Mouse (Mus musculus): ENCODE data around the gene Ncapd3. TPM values are rescaled to one million over a fixed set of nuclear protein-coding genes. Genes with fewer than 3 reads are reported as not detected.
A peak's percentile ranks its signal among the peaks of the same experiment; 100 is the strongest.

The Ncapd3 gene
- polyA plus RNA-seq, 1 experiment from 2014 or later, result 42.4 TPM

GRCm38 (mm10) chr9:27023681-27024080 lies 6.3 kb upstream of the Ncapd3 start:
- no peaks in the 10 kb centered on the region for H3K9me3 ChIP-seq (ENCODE audit: control insufficient read depth, low read length)
- ATAC-seq (ENCODE audit: insufficient read depth, low FRiP score, low TSS enrichment) (no peak), DNase-seq (ENCODE audit: low spot score) (no peak)
- no peak overlapping the region for H3K4me3 ChIP-seq (ENCODE audit: low read depth, low read length)
- WGBS, result 91% methylated on average over 4 of the region's 4 CpGs
- no peak overlapping the region for H3K9ac ChIP-seq (ENCODE audit: low read length)
- H3K4me2 ChIP-seq (ENCODE audit: low read depth), result no peak overlapping the region
- H3K4me1 ChIP-seq (ENCODE audit: control insufficient read depth, insufficient read depth, low read length), result peaks cover 9% of the 10 kb centered on the region; the same call in 1 of the 2 replicates
- no peak overlapping the region for H3K27ac ChIP-seq (ENCODE audit: low read depth, low read length)
- H3K27me3 ChIP-seq (ENCODE audit: control insufficient read depth, insufficient read depth, low read length), result no peaks in the 10 kb centered on the region
- H3K36me3 ChIP-seq (ENCODE audit: control insufficient read depth, insufficient read depth, low read length), result no peaks in the 10 kb centered on the region

DNA sequence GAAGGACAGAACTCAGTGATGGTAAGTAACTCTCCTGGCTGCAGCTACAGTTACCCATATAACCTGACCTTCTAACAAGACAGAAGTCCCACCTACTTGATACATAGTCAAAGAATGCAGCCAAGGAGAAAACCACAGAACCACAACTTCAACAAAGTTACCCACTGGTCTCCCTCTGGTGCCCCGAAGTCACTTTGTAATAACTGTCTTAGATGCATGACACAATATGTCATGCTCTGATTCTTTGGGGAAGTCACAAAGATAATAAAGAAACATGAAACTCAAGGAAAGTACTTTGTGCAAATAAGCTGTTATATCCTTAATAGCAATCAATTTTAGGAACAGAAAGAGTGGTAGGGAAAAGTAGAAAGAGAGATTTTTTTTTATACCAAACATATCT lies 3.3 kb upstream of the Ncapd3 start:
- H3K4me3 ChIP-seq (ENCODE audit: low read depth, low read length), result no peak overlapping the region
- H3K27ac ChIP-seq (ENCODE audit: low read depth, low read length), result no peak overlapping the region
- 82% methylated on average over 1 of the region's 1 CpGs for WGBS
- no peaks in the 10 kb centered on the region for H3K36me3 ChIP-seq (ENCODE audit: control insufficient read depth, insufficient read depth, low read length)
- H3K27me3 ChIP-seq (ENCODE audit: control insufficient read depth, insufficient read depth, low read length), result no peaks in the 10 kb centered on the region
- H3K4me1 ChIP-seq (ENCODE audit: control insufficient read depth, insufficient read depth, low read length), result peaks cover 14% of the 10 kb centered on the region
- no peak overlapping the region for H3K9ac ChIP-seq (ENCODE audit: low read length)
- no peaks in the 10 kb centered on the region for H3K9me3 ChIP-seq (ENCODE audit: control insufficient read depth, low read length)
- DNase-seq (ENCODE audit: low spot score) (no peak), ATAC-seq (ENCODE audit: insufficient read depth, low FRiP score, low TSS enrichment) (no peak)
- H3K4me2 ChIP-seq (ENCODE audit: low read depth), result no peak overlapping the region

DNA sequence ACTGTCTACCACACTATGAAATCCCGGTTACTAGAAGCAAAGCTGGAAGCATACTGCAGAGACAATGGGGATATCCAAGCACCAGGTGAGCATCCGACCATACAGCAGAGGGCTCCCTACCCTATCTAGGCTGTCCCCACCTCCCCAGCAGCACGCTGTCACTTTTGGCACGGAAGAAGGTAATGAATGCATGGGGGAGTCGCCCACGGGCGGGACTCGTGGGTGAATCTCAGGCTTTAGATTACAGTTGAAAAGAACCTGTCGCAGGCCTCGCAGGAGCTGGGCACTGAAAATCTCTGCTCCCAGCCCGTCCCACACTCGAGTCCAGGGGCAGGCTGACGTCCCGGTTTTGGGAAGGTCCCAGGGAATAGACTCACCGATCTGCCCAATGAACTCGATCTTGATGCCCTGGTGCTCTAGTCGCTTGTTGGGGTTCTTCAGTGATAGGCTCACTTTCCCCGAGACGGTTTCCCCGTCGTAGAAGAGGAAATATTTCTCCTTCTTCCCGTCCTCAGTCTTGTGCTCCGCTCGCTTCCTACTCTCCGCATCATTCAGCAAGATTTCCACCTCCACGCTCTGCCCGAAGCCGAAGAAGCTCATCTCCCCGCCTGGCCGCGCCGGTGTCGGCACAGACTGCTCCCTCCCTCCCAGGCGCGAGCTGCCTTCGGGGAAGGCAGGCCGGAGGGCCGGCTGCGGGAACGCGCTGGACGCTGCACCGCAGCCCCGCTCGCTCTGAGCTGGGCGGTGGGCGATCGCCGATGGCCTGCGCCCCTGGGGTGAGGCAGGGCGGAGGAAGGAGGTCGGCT lies 750 bp upstream of the Ncapd3 start:
- peak overlapping the region; percentile 90 for H3K9ac ChIP-seq (ENCODE audit: low read length)
- no peaks in the 10 kb centered on the region for H3K9me3 ChIP-seq (ENCODE audit: control insufficient read depth, low read length)
- no peaks in the 10 kb centered on the region for H3K27me3 ChIP-seq (ENCODE audit: control insufficient read depth, insufficient read depth, low read length)
- peak overlapping the region; percentile 97 for H3K4me3 ChIP-seq (ENCODE audit: low read depth, low read length)
- H3K36me3 ChIP-seq (ENCODE audit: control insufficient read depth, insufficient read depth, low read length), result no peaks in the 10 kb centered on the region
- H3K4me2 ChIP-seq (ENCODE audit: low read depth), result peak overlapping the region; percentile 94
- DNase-seq (ENCODE audit: low spot score) (peak; percentile 73), ATAC-seq (ENCODE audit: insufficient read depth, low FRiP score, low TSS enrichment) (no peak; the same call in 1 of the 2 replicates)
- peak overlapping the region; percentile 87 for H3K27ac ChIP-seq (ENCODE audit: low read depth, low read length)
- WGBS, result under 1% methylated on average over 50 of the region's 52 CpGs
- H3K4me1 ChIP-seq (ENCODE audit: control insufficient read depth, insufficient read depth, low read length), result peaks cover 18% of the 10 kb centered on the region

DNA sequence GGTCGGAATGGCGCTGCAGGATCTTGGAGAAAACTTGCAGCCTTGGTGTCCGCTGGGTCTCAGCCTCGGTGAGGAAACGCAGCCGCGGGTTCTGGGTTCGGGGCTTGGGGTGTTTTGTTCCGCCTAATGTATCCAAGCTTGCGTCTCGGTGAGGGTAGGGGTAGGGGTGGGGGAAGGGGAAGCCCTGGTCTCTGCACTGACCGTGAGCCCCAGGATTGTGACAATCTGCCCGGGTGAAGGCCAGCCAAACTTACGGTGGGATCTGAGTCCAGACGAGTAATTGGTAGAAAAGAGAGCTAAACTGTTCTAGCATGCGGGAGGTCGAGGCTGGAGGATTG lies 757 bp downstream of the Ncapd3 start:
- Histone ChIP-seq H3K27me3 (ENCODE audit: control insufficient read depth, insufficient read depth, low read length) (no peaks in the 10 kb centered on the region), H3K36me3 (ENCODE audit: control insufficient read depth, insufficient read depth, low read length) (no peaks in the 10 kb centered on the region), H3K4me3 (ENCODE audit: low read depth, low read length) (peak overlapping the region; percentile 97), H3K27ac (ENCODE audit: low read depth, low read length) (no peak overlapping the region), H3K9me3 (ENCODE audit: control insufficient read depth, low read length) (no peaks in the 10 kb centered on the region), H3K9ac (ENCODE audit: low read length) (peak overlapping the region; percentile 70), H3K4me1 (ENCODE audit: control insufficient read depth, insufficient read depth, low read length) (peaks cover 18% of the 10 kb centered on the region), H3K4me2 (ENCODE audit: low read depth) (peak overlapping the region; percentile 69)
- DNase-seq (ENCODE audit: low spot score) (no peak), ATAC-seq (ENCODE audit: insufficient read depth, low FRiP score, low TSS enrichment) (no peak; the same call in 1 of the 2 replicates)
- WGBS, result under 1% methylated on average over 17 of the region's 17 CpGs

DNA sequence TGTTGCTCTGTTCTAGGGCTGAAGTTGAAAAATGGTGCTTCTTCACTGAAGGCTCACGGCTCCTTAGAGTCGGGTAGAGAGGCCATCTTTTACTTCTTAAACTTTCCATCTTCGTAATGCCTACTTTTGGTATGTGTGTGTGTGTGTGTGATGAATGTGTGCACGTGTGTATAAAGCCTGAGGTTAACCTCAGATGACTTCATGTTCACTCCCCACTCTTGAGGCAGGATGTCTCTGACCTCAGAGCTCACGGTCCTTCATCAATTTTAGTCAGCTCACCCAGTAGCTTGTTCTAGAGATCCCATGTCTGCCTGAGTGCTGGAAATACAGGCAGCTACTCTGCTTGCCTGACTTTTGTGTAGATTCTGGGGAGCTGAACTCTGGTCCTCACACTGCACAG lies 13.9 kb downstream of the Ncapd3 start:
- 85% methylated on average over 5 of the region's 5 CpGs for WGBS

GRCm38 (mm10) chr9:27049492-27049891 lies 19.5 kb downstream of the Ncapd3 start:
- ATAC-seq (ENCODE audit: insufficient read depth, low FRiP score, low TSS enrichment), result no peak
- Histone ChIP-seq H3K4me1 (ENCODE audit: control insufficient read depth, insufficient read depth, low read length) (no peaks in the 10 kb centered on the region), H3K9ac (ENCODE audit: low read length) (no peak overlapping the region), H3K4me2 (ENCODE audit: low read depth) (no peak overlapping the region), H3K9me3 (ENCODE audit: control insufficient read depth, low read length) (no peaks in the 10 kb centered on the region), H3K36me3 (ENCODE audit: control insufficient read depth, insufficient read depth, low read length) (peaks cover 10% of the 10 kb centered on the region), H3K4me3 (ENCODE audit: low read depth, low read length) (no peak overlapping the region), H3K27ac (ENCODE audit: low read depth, low read length) (no peak overlapping the region), H3K27me3 (ENCODE audit: control insufficient read depth, insufficient read depth, low read length) (no peaks in the 10 kb centered on the region)
- DNase-seq (ENCODE audit: low spot score), result no peak
- WGBS, result 98% methylated on average over 2 of the region's 2 CpGs

More for the DNA sequence above, 13.9 kb downstream of the Ncapd3 start:
- Histone ChIP-seq H3K9ac (ENCODE audit: low read length) (no peak overlapping the region), H3K4me2 (ENCODE audit: low read depth) (no peak overlapping the region), H3K9me3 (ENCODE audit: control insufficient read depth, low read length) (no peaks in the 10 kb centered on the region), H3K27me3 (ENCODE audit: control insufficient read depth, insufficient read depth, low read length) (no peaks in the 10 kb centered on the region), H3K4me1 (ENCODE audit: control insufficient read depth, insufficient read depth, low read length) (no peaks in the 10 kb centered on the region), H3K36me3 (ENCODE audit: control insufficient read depth, insufficient read depth, low read length) (peaks cover 7% of the 10 kb centered on the region), H3K4me3 (ENCODE audit: low read depth, low read length) (no peak overlapping the region), H3K27ac (ENCODE audit: low read depth, low read length) (no peak overlapping the region)
- ATAC-seq (ENCODE audit: insufficient read depth, low FRiP score, low TSS enrichment) (no peak), DNase-seq (ENCODE audit: low spot score) (no peak)

DNA sequence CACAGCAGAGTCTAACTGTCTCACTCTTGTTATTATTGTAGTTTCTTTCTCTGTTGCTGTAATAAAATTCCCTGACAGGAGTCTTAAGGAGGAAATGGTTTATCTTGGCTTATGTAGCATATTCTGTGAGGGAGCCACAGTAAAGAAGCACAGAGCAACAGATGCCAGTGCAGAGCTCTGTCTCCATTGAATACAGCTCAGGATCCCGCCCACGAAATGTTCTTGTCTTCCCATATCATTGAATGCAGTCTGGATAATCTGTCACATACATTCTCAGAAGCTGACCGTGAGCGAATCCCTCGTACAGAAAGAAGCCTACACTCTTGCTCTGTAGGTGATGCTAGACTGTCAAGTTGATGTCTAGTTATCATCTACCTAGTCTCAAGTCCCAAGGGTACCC lies 28.4 kb downstream of the Ncapd3 start:
- no peak overlapping the region for H3K4me2 ChIP-seq (ENCODE audit: low read depth)
- WGBS, result 97% methylated on average over 5 of the region's 5 CpGs

DNA sequence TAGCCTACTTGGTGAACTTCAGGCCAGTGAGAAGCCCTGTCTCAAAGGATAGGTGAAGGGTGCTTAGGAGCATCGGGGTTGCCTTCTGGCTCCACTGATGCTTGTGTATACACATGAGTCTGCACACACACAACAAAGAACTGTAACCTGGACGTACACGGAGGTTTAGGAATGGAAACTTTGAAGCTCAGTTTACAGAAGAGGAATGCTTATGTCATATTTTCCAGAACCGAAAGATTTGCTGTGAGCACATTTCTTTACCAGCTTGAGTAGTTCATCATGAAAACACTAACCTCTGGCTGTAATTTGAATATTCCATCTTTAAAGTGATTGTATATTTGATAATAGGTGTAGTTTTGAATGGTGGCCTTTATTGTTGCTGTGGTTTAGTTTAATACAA lies 40.9 kb downstream of the Ncapd3 start:
- H3K4me3 ChIP-seq (ENCODE audit: low read depth, low read length), result no peak overlapping the region
- H3K9me3 ChIP-seq (ENCODE audit: control insufficient read depth, low read length), result no peaks in the 10 kb centered on the region
- no peaks in the 10 kb centered on the region for H3K4me1 ChIP-seq (ENCODE audit: control insufficient read depth, insufficient read depth, low read length)
- H3K36me3 ChIP-seq (ENCODE audit: control insufficient read depth, insufficient read depth, low read length), result peaks cover 17% of the 10 kb centered on the region
- H3K27ac ChIP-seq (ENCODE audit: low read depth, low read length), result no peak overlapping the region
- ATAC-seq (ENCODE audit: insufficient read depth, low FRiP score, low TSS enrichment) (no peak), DNase-seq (ENCODE audit: low spot score) (no peak)
- H3K9ac ChIP-seq (ENCODE audit: low read length), result no peak overlapping the region
- 96% methylated on average over 4 of the region's 4 CpGs for WGBS
- H3K27me3 ChIP-seq (ENCODE audit: control insufficient read depth, insufficient read depth, low read length), result no peaks in the 10 kb centered on the region
- H3K4me2 ChIP-seq (ENCODE audit: low read depth), result no peak overlapping the region

More for the DNA sequence above, 28.4 kb downstream of the Ncapd3 start:
- DNase-seq (ENCODE audit: low spot score) (no peak), ATAC-seq (ENCODE audit: insufficient read depth, low FRiP score, low TSS enrichment) (no peak)
- H3K27me3 ChIP-seq (ENCODE audit: control insufficient read depth, insufficient read depth, low read length), result no peaks in the 10 kb centered on the region
- H3K9ac ChIP-seq (ENCODE audit: low read length), result no peak overlapping the region
- no peaks in the 10 kb centered on the region for H3K9me3 ChIP-seq (ENCODE audit: control insufficient read depth, low read length)
- H3K4me3 ChIP-seq (ENCODE audit: low read depth, low read length), result no peak overlapping the region
- H3K27ac ChIP-seq (ENCODE audit: low read depth, low read length), result no peak overlapping the region
- peaks cover 6% of the 10 kb centered on the region for H3K36me3 ChIP-seq (ENCODE audit: control insufficient read depth, insufficient read depth, low read length)
- H3K4me1 ChIP-seq (ENCODE audit: control insufficient read depth, insufficient read depth, low read length), result no peaks in the 10 kb centered on the region

DNA sequence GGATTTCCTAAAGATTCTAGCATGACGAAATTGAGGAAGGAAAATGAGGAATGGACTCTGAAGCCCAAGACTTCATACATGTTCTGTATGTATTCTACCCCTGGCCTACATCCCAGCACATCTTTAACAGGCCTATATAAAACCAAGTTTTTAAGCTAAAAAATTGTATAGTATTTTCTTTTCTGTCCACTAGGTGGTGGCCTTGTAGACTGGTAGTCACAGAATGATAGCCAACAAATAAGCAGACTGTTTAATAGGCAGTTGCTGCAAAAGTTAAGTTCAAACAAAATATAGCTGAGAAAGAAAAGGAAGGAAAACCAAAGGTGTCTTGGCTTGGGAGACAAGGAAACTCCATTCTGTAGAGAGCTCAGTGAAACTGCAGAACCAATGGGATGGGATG lies 44.7 kb downstream of the Ncapd3 start:
- DNase-seq (ENCODE audit: low spot score), result no peak
- H3K4me2 ChIP-seq (ENCODE audit: low read depth), result no peak overlapping the region
- no peaks in the 10 kb centered on the region for H3K27me3 ChIP-seq (ENCODE audit: control insufficient read depth, insufficient read depth, low read length)
- H3K4me3 ChIP-seq (ENCODE audit: low read depth, low read length), result no peak overlapping the region
- H3K9me3 ChIP-seq (ENCODE audit: control insufficient read depth, low read length), result no peaks in the 10 kb centered on the region
- H3K36me3 ChIP-seq (ENCODE audit: control insufficient read depth, insufficient read depth, low read length), result peaks cover 14% of the 10 kb centered on the region; the same call in 1 of the 2 replicates
- WGBS, result 85% methylated on average over 1 of the region's 1 CpGs
- H3K27ac ChIP-seq (ENCODE audit: low read depth, low read length), result no peak overlapping the region
- no peaks in the 10 kb centered on the region for H3K4me1 ChIP-seq (ENCODE audit: control insufficient read depth, insufficient read depth, low read length)
- ATAC-seq (ENCODE audit: insufficient read depth, low FRiP score, low TSS enrichment), result no peak
- no peak overlapping the region for H3K9ac ChIP-seq (ENCODE audit: low read length)

Data from neural tube, embryonic 11.5 days (tissue).